Mouse (Mus musculus): ENCODE results near the gene Ugdh. TPM values are rescaled to one million over a fixed set of nuclear protein-coding genes. Genes with fewer than 3 reads are reported as not detected.
A peak's percentile ranks its signal among the peaks of the same experiment; 100 is the strongest.

Gene Ugdh
- total RNA-seq, 2 experiments from 2014 or later, result 10.8 to 15.8 TPM

GRCm38 (mm10) chr5:65434471-65435362 lies 1.0 kb downstream of the Ugdh start:
- no peak for ATAC-seq (replicated peaks; ENCODE audit: low FRiP score, poor library complexity, severe bottlenecking)

- ATAC-seq (replicated peaks; ENCODE audit: low FRiP score, poor library complexity, severe bottlenecking), result no peak
Observed at GRCm38 (mm10) chr5:65429441-65429840, 6.3 kb downstream of the Ugdh start.

- ATAC-seq (replicated peaks; ENCODE audit: low FRiP score, poor library complexity, severe bottlenecking), result no peak
Observed at GRCm38 (mm10) chr5:65428321-65428720, 7.4 kb downstream of the Ugdh start.

GRCm38 (mm10) chr5:65425251-65425650 lies 10.5 kb downstream of the Ugdh start:
- no peak for ATAC-seq (replicated peaks; ENCODE audit: low FRiP score, poor library complexity, severe bottlenecking)

- no peak for ATAC-seq (replicated peaks; ENCODE audit: low FRiP score, poor library complexity, severe bottlenecking)
Observed at GRCm38 (mm10) chr5:65424215-65424614, 11.5 kb downstream of the Ugdh start.

GRCm38 (mm10) chr5:65422803-65423202 lies 12.9 kb downstream of the Ugdh start:
- no peak for ATAC-seq (replicated peaks; ENCODE audit: low FRiP score, poor library complexity, severe bottlenecking)

GRCm38 (mm10) chr5:65420822-65421221 lies 14.9 kb downstream of the Ugdh start:
- ATAC-seq (replicated peaks; ENCODE audit: low FRiP score, poor library complexity, severe bottlenecking), result peak; percentile 79

GRCm38 (mm10) chr5:65419136-65419535 lies 16.6 kb downstream of the Ugdh start:
- ATAC-seq (replicated peaks; ENCODE audit: low FRiP score, poor library complexity, severe bottlenecking), result no peak

GRCm38 (mm10) chr5:65415653-65416458 lies 19.9 kb downstream of the Ugdh start:
- peak; percentile 83 for ATAC-seq (replicated peaks; ENCODE audit: low FRiP score, poor library complexity, severe bottlenecking)

- no peak for ATAC-seq (replicated peaks; ENCODE audit: low FRiP score, poor library complexity, severe bottlenecking)
Observed at GRCm38 (mm10) chr5:65407989-65408388, 27.8 kb downstream of the Ugdh start.

GRCm38 (mm10) chr5:65401251-65401994 lies 34.3 kb downstream of the Ugdh start:
- ATAC-seq (replicated peaks; ENCODE audit: low FRiP score, poor library complexity, severe bottlenecking), result peak; percentile 87

DNA sequence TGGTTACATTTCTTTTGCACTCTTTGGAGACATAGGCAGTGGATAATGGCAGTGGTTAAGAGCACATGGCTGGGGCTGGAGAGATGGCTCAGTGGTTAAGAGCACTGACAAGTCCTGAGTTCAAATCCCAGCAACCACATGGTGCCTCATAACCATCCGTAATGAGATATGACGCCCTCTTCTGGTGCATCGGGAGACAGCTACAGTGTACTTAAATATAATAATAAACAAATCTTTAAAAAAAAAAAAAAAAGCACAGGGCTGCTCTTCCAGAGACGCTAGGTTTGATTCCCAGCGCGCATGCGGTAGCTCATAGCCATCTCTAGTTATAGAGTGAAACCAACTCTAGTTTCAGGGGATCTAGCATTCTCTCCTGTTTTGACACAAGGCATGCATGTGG lies 41.3 kb downstream of the Ugdh start:
- ATAC-seq (replicated peaks; ENCODE audit: low FRiP score, poor library complexity, severe bottlenecking), result no peak

- ATAC-seq (replicated peaks; ENCODE audit: low FRiP score, poor library complexity, severe bottlenecking), result peak; percentile 60
Observed at GRCm38 (mm10) chr5:65391753-65392152, 44.0 kb downstream of the Ugdh start.

- ATAC-seq (replicated peaks; ENCODE audit: low FRiP score, poor library complexity, severe bottlenecking), result peak; percentile 93
Observed at GRCm38 (mm10) chr5:65390648-65391644, 44.8 kb downstream of the Ugdh start, which contains the start of the genes Rpl9 and Lias. Gene Rpl9 (minus strand): TSS chr5:65391444. Gene Lias (plus strand): TSS chr5:65391497.

DNA sequence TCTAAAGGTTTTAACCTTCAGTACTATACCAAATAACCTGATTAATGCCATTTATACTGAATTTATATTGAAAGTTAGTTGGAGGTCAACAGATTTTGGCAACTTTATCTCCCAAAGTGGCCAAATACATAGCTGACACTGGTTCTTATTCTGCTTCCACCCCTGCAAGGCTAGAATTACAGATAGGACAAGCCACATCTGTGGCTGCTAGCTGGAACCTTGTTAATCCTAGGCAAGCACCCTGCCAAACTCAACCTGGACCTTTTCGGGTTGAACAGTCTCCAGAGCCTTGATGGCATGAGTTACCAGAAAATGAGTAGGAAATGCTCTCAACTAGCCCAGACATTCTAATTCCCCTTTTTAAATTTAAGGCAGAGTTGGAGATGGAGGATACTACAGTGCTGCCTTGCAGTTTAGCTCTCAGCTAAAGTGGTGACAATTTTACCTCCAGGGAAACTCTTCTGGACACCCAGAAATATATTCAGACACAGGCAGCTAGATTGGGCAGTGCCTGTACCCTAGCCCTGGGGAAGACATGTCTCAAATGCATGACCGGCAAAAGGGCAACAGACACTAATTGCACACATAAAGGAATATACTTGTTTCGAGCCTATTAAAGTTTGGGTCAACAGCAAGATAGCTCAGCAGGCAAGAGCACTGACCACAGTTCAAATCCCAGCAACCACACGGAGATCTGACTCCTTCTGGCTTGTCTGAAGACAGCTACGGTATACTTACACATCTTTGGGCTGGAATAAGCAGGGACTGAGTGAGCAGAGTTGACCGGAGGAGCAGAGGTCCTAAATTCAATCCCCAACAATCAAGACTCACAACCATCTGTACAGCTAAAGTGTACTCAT lies 48.5 kb downstream of the Ugdh start:
- no peak for ATAC-seq (replicated peaks; ENCODE audit: low FRiP score, poor library complexity, severe bottlenecking)

DNA sequence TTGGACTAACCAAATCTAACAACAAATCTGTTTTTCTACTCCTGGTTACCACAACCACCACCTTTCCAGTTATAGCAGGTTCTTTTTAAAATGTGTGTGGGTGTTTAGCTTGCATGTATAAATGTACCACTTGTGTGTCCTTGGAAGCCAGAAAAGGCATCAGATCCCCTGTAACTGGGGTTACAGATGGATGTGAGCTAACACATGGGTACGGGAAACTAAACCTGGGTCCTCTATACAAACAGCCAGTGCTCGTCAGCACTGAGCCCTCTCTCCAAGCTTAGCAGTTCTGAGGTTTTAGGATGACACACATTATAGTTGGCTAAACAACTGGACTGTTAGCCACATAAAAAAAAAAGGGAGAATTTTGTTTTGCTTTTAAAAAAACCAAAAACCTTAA lies 50.0 kb downstream of the Ugdh start:
- ATAC-seq (replicated peaks; ENCODE audit: low FRiP score, poor library complexity, severe bottlenecking), result no peak

DNA sequence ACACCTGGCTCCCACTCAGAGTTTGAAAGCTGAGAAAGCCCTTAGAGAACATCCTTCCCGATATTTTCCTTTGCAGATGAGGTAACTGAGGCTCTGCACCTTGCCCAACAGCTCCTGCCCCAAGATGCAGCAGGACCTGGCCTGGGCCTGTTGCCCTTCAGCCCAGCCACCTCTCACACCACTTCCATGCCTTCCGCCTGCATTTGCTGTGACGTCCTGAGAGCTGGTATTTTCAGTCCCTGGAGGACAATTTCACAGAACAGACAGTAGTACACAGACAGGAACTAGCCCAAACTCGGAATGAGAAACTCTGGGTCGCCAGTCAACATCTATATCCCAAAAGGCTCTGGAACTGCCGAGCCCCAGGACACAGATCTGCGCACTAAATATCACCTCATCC lies 61.0 kb downstream of the Ugdh start:
- ATAC-seq (replicated peaks; ENCODE audit: low FRiP score, poor library complexity, severe bottlenecking), result no peak

DNA sequence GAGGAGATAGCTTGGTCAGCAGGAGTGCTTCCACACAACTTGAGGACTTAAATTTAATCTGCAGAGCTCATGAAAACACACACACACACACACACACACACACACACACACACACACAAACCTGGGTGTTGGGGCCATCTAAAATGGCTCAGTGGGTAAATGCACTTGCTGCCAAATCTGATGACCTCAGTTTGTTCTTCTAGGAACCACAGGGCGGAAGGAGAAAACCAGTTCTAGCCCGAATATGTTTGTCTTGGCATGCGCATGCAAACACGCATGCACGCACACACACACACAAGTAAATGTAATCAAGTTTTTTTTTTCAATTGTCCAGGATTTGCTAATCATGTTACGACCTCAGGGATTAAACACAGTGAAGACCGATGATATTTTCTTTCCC lies 64.2 kb downstream of the Ugdh start:
- no peak for ATAC-seq (replicated peaks; ENCODE audit: low FRiP score, poor library complexity, severe bottlenecking)
